Mouse (Mus musculus): ENCODE results near the gene Zfp746. TPM values are rescaled to one million over a fixed set of nuclear protein-coding genes. Genes with fewer than 3 reads are reported as not detected.

Zfp746 gene
- total RNA-seq, 2 experiments from 2014 or later: 8.4 to 8.5 TPM

GRCm38 (mm10) chr6:48047450-48048351, 38.7 kb downstream of the Zfp746 start:
- DNase-seq: peak; percentile 35

GRCm38 (mm10) chr6:48047114-48047449, 39.3 kb downstream of the Zfp746 start:
- no peak for DNase-seq

GRCm38 (mm10) chr6:48032661-48033060, 53.7 kb downstream of the Zfp746 start:
- no peak for DNase-seq

GRCm38 (mm10) chr6:48025905-48026660, 60.3 kb downstream of the Zfp746 start:
- no peak for DNase-seq

GRCm38 (mm10) chr6:48024994-48025345, 61.4 kb downstream of the Zfp746 start:
- DNase-seq: no peak

- DNase-seq: no peak
Observed at GRCm38 (mm10) chr6:48024330-48024993, 61.9 kb downstream of the Zfp746 start.

GRCm38 (mm10) chr6:48022672-48023071, 63.7 kb downstream of the Zfp746 start:
- DNase-seq: no peak

- DNase-seq: no peak
Observed at GRCm38 (mm10) chr6:48021678-48022077, 64.7 kb downstream of the Zfp746 start.

GRCm38 (mm10) chr6:48020006-48020405, 66.4 kb downstream of the Zfp746 start:
- no peak for DNase-seq

GRCm38 (mm10) chr6:48016841-48017240, 69.6 kb downstream of the Zfp746 start:
- DNase-seq: no peak

GRCm38 (mm10) chr6:48016090-48016521, 70.3 kb downstream of the Zfp746 start:
- DNase-seq: peak; percentile 74

Small RNA genes lying within 50 kb of the gene (microRNA-seq; reads per million reads assigned to microRNA genes)
- 0 reads per million in 2 experiments for gene Gm24563 (ENCODE audit: borderline replicate concordance in 2 of 2)

Other genes with a start within 250 kb of the Zfp746 start
- gene Zfp282, start 209.4 kb downstream of the Zfp746 start, total RNA-seq (2021): 1 to 10 TPM; 5.7 to 5.9 TPM
- 1 to 10 TPM; 6.4 to 6.7 TPM for gene Zfp212, start 166.1 kb downstream of the Zfp746 start, total RNA-seq (2021)
- 1 to 10 TPM; 3.6 to 4.0 TPM for gene Zfp956, start 133.2 kb downstream of the Zfp746 start, total RNA-seq (2021)
- 10 to 100 TPM; 12.6 to 16.2 TPM for gene Zfp777, start 37.7 kb downstream of the Zfp746 start, total RNA-seq (2021)